Mouse (Mus musculus) kidney, postnatal 0 days (tissue): ENCODE measurements at regions not wholly inside any gene's neighbourhood (a gene's known extent, or its start where the extent isn't known, plus 50 kb on each side); places are given as distances from the start of the nearest gene placed in this dataset.

Source experiments
- ATAC-seq: fragments of 200-750 bp; cut with Nextera tagmentation; replicated peaks from 2 replicates; pipeline ENCODE4 v1.8.0; 2017; ENCODE audit warnings: low read depth, moderate number of reproducible peaks, moderate TSS enrichment, moderate library complexity; ENCODE audit not compliant: low FRiP score
- DNase-seq: peaks from one replicate; pipeline ENCODE4 v3.0.0-alpha.2; 2016; ENCODE audit warnings: low spot score
- H3K27ac ChIP-seq: fragments of 300-500 bp; sonication (generic); 2 replicates; pipeline ENCODE4 v1.5.1; 2014; ENCODE audit warnings: mild to moderate bottlenecking
- H3K27me3 ChIP-seq: fragments of 300-500 bp; sonication (generic); 2 replicates; pipeline ENCODE4 v1.6.1; 2014; ENCODE audit warnings: low read length, mixed read lengths; ENCODE audit not compliant: insufficient read depth
- H3K36me3 ChIP-seq: fragments of 300-500 bp; sonication (generic); 2 replicates; pipeline ENCODE4 v1.6.1; 2014; ENCODE audit warnings: low read length, mixed read lengths; ENCODE audit not compliant: insufficient read depth
- H3K4me1 ChIP-seq: fragments of 300-500 bp; sonication (generic); replicated peaks from 2 replicates; pipeline ENCODE4 v1.6.1; 2014; ENCODE audit warnings: antibody characterized with exemption, low read length, mixed read lengths; ENCODE audit not compliant: insufficient read depth
- H3K4me2 ChIP-seq: fragments of 300-500 bp; sonication (generic); 2 replicates; pipeline ENCODE4 v1.6.1; 2014; ENCODE audit warnings: mild to moderate bottlenecking, low read length, moderate library complexity, mixed read lengths
- H3K4me3 ChIP-seq: fragments of 300-500 bp; sonication (generic); replicated peaks from 2 replicates; pipeline ENCODE4 v1.5.1; 2014; ENCODE audit warnings: low read depth, low read length
- H3K9ac ChIP-seq: fragments of 300-500 bp; sonication (generic); 2 replicates; pipeline ENCODE4 v1.6.1; 2014; ENCODE audit warnings: low read depth, low read length
- H3K9me3 ChIP-seq: fragments of 300-500 bp; sonication (generic); replicated peaks from 2 replicates; pipeline ENCODE4 v1.6.1; 2016; ENCODE audit warnings: low read length, inconsistent platforms, mixed read lengths
- CTCF ChIP-seq: IDR thresholded peaks from 2 replicates; pipeline ENCODE4 v1.5.1; 2016; ENCODE audit warnings: antibody characterized with exemption, low read depth, mild to moderate bottlenecking, moderate library complexity
- WGBS: fragments of 180-500 bp; shearing (Covaris S2); extraction: QIAGEN DNeasy Blood & Tissue Kit; methylation state at CpG from one replicate; pipeline ENCODE4 v1.1.7; 2014; 5-methylcytosine and 5-hydroxymethylcytosine counted together

- Histone ChIP-seq H3K9ac (no peak overlapping the region), H3K27me3 (no peaks in the 10 kb centered on the region), H3K4me2 (no peak overlapping the region), H3K27ac (no peak overlapping the region), H3K36me3 (no peaks in the 10 kb centered on the region), H3K4me1 (no peaks in the 10 kb centered on the region), H3K9me3 (no peaks in the 10 kb centered on the region; the same call in 1 of the 2 replicates), H3K4me3 (no peak overlapping the region)
- TF ChIP-seq CTCF, result no peak
- 60% methylated on average over 4 of the region's 4 CpGs for WGBS
- ATAC-seq, result no peak
- DNase-seq, result no peak
Observed at GRCm38 (mm10) chr9:98791709-98792108, 50.6 kb upstream of the Prr23a1 start.

- H3K9me3 ChIP-seq, result no peaks in the 10 kb centered on the region
- no peak for ATAC-seq
- no peak overlapping the region for H3K9ac ChIP-seq
- WGBS, result 62% methylated on average over 5 of the region's 5 CpGs
- no peak overlapping the region for H3K4me2 ChIP-seq
- no peak for DNase-seq
- no peak overlapping the region for H3K4me3 ChIP-seq
- H3K36me3 ChIP-seq, result no peaks in the 10 kb centered on the region
- no peaks in the 10 kb centered on the region for H3K27me3 ChIP-seq
- TF ChIP-seq CTCF, result no peak
- H3K4me1 ChIP-seq, result no peaks in the 10 kb centered on the region
- H3K27ac ChIP-seq, result no peak overlapping the region
Observed at GRCm38 (mm10) chr9:98773651-98774185, 68.6 kb upstream of the Prr23a1 start.

DNA sequence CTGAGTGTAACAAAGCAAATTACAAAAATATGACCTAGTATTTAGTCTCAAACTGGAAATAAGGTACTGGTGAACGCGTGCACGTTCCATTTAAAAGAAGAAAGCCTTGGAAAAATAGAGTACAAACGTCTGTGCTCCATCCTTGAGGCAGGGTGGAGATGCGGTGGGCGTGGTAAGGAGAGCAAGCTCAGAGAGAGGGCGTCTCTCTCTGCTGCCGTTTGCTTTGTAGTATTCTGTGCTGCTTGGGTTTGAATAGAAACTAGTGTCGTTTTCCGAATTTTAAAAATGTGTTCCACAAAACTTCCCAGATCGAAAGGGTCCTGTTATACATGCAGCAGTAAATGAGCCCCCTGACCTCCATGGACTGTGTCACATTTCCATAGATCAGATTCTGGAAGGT is 69.1 kb upstream of the Prr23a1 start:
- no peak for DNase-seq
- Histone ChIP-seq H3K27ac (no peak overlapping the region), H3K4me2 (no peak overlapping the region), H3K9ac (no peak overlapping the region), H3K27me3 (no peaks in the 10 kb centered on the region), H3K4me3 (no peak overlapping the region), H3K4me1 (no peaks in the 10 kb centered on the region), H3K36me3 (no peaks in the 10 kb centered on the region), H3K9me3 (no peaks in the 10 kb centered on the region)
- WGBS, result 78% methylated on average over 11 of the region's 11 CpGs
- ATAC-seq, result no peak
- no peak for TF ChIP-seq CTCF

- no peak for TF ChIP-seq CTCF
- WGBS, result 86% methylated on average over 4 of the region's 4 CpGs
- H3K4me1 ChIP-seq, result no peaks in the 10 kb centered on the region
Observed at GRCm38 (mm10) chr9:98754764-98755163, 87.5 kb upstream of the Prr23a1 start.

DNA sequence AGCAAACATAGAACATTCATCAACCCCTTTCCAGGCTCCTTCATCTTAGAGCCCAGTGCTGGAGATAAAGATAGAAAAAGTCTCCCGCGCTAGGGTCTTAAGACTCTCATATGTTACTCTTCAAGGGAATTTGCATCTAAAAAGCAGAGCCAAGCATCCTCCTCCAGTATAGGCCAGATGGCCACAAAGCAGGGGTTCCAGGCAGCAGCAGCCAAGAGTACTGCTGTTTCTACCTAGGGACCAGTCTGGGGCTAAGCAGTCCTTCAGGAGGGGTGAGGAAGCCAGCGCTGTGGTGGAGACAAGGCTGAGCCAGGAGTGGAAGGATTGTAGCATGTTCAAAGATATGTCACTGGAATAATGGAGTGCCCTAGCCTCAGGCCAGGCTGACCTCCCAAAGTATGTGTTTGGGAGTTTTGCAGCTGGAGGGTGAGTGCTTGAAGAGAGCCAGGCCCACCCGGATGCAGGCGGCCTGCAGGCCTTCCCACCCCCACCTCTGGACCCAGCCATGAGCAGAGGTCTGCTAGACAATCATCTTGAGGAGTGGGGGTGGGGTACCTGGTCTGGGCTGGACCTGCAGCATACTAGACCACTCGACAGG is 88.8 kb upstream of the Prr23a1 start:
- no peak for TF ChIP-seq CTCF
- no peak overlapping the region for H3K9ac ChIP-seq
- no peak overlapping the region for H3K4me3 ChIP-seq
- H3K27me3 ChIP-seq, result no peaks in the 10 kb centered on the region
- DNase-seq (no peak), ATAC-seq (no peak)
- no peak overlapping the region for H3K27ac ChIP-seq
- no peaks in the 10 kb centered on the region for H3K36me3 ChIP-seq
- no peaks in the 10 kb centered on the region for H3K9me3 ChIP-seq
- H3K4me1 ChIP-seq, result no peaks in the 10 kb centered on the region
- H3K4me2 ChIP-seq, result no peak overlapping the region
- 64% methylated on average over 6 of the region's 6 CpGs for WGBS

More at GRCm38 (mm10) chr9:98754764-98755163, 87.5 kb upstream of the Prr23a1 start:
- no peak overlapping the region for H3K4me2 ChIP-seq
- H3K4me3 ChIP-seq, result no peak overlapping the region
- H3K27me3 ChIP-seq, result no peaks in the 10 kb centered on the region
- H3K9me3 ChIP-seq, result no peaks in the 10 kb centered on the region
- no peak for ATAC-seq
- H3K27ac ChIP-seq, result no peak overlapping the region
- H3K36me3 ChIP-seq, result no peaks in the 10 kb centered on the region
- DNase-seq, result no peak
- H3K9ac ChIP-seq, result no peak overlapping the region

DNA sequence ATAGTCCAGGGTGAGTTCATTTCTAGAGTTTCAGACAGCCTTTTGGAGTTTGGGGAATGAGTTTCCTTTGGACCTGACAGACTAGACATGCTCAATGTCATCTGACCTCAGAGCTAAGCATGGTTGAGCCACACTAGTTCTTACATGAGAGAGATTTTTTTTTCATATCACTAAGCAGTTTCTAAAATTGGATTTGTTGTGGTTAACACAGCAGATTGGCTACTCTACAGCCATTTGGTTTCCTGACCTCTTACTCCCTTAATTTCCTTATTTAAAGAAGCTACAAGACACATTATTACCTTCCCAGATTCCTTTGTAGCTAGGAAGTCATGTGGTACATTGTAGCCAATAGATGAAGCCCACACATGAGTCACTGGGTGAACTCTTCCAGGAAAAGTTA is 98.5 kb upstream of the Prr23a1 start:
- H3K4me1 ChIP-seq, result no peaks in the 10 kb centered on the region
- no peaks in the 10 kb centered on the region for H3K9me3 ChIP-seq
- no peak overlapping the region for H3K4me2 ChIP-seq
- no peaks in the 10 kb centered on the region for H3K27me3 ChIP-seq
- H3K9ac ChIP-seq, result no peak overlapping the region
- H3K36me3 ChIP-seq, result no peaks in the 10 kb centered on the region
- ATAC-seq (no peak), DNase-seq (no peak)
- no peak for TF ChIP-seq CTCF
- no peak overlapping the region for H3K4me3 ChIP-seq
- H3K27ac ChIP-seq, result no peak overlapping the region
